Mouse (Mus musculus): ENCODE measurements around the gene Mdfic.

DNA sequence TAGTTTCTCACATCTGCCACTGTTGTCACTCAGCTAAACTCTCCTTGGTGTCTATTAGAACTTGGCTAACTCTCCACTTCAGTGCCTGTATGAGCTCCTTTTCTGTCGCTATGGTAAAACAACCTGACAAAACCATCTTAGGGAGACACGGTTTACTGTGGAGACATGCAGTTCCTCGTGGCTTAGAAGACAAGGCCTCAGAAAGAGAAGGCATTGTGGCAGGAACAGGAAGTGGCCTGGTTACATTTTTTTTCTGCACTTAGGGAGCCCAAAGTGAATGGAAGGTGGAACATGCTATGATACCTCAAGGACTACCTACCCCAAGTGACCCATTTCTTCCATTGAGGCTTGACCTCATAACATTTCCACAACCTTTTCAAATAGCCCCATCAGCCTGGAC is 18.7 kb downstream of the Mdfic start:
- TF ChIP-seq POLR2A (IDR thresholded peaks at IDR 0.05; ENCODE audit: extremely low read depth, insufficient read depth, low read length) (no peak), CTCF (IDR thresholded peaks at IDR 0.05; ENCODE audit: low read depth, low read length) (no peak)

All from liver, adult 2 months (tissue).